Mouse (Mus musculus) spleen, adult 12 weeks (tissue): ENCODE data around the gene Vcl.
A peak's percentile ranks its signal among the peaks of the same experiment; 100 is the strongest.

Source experiments
- DNase-seq: peaks from one replicate; pipeline ENCODE4 v3.0.0; 2022; ENCODE audit warnings: low spot score

Gene Vcl

DNA sequence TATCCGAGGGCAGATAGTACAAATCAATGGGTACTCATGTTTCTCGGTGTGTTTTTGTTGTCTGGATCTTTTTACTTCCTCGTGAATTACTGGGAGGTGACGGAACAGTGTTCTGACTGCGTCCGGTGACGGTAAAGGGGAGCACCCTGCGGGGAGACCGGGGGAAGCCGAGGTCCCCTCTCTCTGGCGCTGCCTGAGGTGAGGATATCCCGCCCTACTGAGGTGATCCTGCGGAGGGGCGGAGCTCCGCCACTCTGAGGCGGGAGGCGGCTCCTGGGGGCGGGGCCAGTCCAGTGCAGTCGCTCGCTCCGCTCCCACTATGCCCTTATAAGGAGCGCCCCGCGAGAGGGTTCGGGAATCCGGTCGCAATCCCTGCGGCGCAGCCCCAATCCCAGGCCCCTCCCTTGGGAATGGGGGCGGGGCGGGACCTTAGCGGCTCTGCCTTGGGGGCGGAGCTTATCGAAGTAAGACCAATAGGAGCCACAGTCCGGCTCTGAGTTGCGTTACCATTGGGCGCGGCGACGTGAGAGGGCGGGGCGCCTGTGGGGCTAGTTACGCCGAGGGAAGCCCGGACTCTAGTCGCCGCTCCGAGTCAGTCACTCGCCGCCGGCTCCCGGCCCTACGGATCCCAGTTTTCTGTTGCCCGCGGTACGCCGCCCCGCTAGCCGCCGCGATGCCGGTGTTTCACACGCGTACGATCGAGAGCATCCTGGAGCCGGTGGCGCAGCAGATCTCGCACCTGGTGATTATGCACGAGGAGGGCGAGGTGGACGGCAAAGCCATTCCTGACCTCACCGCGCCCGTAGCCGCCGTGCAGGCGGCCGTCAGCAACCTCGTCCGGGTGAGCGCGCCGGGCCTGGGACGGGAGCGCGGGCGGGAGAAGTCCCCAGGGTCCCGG, at the start of gene Vcl:
Vcl (plus strand) TSS at position 551 of the 898 bp plus-strand sequence.
- DNase-seq = peak; percentile 96

DNA sequence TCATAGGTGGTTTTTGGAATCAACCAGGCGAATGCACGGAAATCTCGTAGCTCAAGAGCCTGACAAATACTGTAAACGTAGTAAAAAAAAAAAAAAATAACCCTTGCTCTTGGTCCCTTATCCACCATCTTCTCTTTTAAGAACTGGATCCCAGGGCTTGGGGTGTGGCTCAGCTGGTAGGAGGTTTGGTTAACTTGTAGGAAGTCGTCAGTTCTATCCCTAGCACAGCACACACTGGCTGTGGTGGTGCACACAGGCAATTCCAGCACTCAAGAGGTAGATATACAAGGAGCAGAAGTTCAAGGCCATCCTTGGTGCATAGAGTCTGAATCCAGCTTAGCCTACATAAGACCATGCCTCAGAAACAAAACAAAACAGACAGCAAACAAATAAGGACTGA, 44.5 kb upstream of the Vcl start:
- DNase-seq = no peak

DNA sequence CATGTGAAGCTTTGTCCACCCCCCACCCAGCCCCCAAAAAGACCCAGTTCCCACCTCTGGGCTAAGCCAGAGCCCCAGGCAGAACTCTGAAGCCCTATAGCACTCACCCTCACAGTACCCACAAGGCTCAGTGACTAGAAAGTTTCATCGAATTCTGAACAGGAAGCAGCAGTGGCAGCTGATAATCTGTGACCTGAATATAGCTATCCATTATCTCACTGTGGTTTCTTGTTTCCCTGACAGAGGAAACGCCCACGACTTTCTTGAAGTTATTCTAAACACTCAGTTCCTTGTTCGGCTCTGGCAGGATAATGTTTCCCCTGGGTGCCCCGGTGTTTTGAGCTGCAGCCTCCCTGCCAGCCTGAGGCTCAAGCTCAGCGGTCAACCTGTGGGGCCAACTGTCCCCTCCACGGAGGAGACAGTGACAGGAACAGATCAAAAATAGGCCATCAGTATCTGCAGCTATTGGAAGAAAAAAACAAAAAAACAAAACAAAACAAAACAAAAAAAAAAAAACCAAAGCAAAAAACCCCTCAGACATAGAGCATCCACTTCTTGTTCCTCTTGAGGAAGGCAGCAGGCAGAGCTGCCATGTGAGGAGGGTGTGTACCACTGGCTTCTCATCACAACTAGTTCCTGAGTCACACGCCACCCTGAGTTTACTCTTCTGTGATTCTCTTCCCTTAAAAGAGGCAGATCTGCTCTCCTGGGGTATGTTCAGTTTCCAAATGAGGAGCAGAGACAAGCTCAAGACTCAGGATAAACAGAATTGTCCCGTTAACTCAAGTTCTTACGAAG, 43.9 kb upstream of the Vcl start:
- peak; percentile 16 for DNase-seq

DNA sequence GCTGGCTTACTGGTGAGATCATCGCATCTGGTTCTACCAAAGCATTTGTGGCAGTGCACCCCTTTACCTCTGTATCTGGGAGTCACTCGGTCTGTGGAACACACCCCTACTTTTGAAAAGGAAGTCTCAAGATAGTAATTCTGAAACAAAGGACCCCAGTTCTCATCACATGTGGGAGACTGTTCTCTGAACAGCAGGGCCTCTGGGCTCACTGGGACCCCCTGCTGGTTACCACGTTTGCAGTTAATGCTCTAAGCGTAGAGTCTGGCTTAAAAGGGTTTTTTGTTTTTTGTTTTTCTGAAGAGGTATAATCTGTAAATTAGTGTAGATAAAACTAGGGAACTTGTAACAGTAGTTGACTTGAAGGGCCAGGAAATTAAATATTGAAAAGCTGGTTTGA, 42.9 kb upstream of the Vcl start:
- no peak for DNase-seq

DNA sequence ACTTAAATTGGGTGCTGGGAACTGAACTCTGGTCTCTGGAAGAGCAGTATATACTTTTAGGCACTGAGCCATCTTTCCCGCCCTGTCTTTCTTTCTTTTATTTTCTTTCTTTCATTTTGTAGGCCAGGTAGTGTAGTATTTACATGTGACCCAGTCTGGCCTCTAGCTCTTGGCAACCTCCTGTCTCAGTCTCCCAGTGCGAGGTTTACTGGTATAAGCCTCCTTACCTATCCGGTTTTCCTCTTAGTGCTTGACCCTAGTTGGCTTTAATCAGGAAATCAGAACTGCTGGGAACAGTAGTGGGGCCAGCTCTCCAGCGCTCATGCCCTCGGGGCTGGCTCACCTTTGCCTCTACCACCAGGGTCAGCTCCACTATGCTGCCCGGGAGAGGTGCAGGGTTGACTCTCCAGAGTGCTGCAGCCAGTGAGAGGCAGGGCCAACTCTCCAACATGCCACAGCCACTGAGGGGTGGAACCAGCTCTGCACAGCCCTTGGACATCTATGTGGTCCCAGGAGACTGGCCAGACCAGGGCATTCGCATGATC, 41.6 kb upstream of the Vcl start:
- no peak for DNase-seq

DNA sequence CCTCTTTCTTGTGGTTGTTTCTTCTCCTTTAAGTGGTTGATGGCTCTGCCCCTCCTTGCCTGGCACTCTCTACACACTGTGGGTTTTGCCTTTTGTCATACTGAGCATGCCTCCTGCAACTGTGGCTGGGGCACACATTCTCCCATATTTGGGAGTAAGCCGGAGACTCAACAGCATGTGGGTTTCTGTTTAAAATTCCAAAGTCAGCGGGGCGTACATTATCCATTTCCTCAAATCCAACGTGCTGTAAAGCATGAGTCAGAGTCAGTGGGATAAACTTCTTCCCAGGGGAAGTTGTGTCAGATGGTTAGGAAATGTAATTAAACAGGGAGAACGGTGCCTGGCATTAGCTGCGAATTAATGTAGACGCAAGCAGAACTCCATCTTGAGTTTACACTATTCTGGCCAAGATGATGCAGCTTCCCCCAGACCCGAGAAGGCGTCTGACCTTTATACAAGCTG, 37.2 kb upstream of the Vcl start:
- DNase-seq = no peak

DNA sequence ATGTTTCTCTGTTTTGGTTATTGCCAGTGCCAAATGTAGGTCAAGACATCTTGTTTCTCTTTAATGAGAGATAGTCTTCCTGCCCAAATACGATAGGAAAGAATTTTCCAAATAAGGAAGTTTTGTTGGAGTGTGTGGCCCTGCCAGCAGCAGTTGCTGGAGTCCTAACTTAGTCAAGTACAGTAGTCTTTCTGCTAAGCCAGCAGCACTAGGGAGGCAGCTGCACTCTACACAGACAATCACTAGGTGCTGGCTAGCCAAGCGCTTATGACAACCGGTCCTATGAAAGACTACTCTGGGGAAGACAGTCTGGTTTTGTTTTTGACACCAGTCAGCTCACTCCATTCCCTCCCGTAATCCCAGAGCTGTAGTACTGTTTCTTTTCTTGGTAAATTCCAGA, 35.4 kb upstream of the Vcl start:
- DNase-seq = no peak

DNA sequence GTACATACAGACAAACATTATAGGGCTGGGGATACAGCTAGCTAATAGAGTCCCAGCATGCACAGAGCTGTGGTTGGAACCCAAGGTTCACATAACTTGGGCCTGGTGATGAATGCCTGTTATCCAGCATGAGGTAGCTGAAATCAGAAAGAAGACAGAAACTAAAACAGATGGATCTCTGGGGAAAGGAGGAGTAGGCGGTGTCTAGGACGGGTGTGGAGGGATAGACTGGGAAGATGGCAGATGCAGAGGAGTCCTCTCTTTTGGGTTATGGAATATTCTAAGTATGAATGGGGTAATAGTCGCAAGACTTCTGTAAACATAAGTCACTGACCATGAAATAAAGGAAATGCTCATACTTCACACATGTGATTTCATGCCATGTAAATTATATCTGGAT, 27.9 kb upstream of the Vcl start:
- no peak for DNase-seq

DNA sequence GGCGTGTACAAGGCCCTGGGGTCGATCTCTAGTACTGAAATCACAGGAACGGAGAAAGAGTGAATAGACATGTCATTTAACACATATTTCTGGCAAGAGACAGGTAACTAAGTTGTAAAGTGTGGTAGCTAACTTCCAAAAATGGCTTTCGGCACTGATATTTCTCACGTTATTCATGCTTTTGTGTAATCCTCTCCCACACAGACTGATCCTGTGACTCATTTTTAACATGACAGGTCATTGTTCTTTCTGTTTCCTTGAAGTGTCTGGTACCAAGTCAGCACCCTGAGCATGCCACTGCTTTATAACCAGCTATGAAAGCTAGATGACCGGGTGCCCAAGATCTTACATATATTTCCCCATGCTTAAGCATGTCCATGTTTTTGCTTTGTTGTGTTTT, 26.1 kb upstream of the Vcl start:
- DNase-seq = no peak

DNA sequence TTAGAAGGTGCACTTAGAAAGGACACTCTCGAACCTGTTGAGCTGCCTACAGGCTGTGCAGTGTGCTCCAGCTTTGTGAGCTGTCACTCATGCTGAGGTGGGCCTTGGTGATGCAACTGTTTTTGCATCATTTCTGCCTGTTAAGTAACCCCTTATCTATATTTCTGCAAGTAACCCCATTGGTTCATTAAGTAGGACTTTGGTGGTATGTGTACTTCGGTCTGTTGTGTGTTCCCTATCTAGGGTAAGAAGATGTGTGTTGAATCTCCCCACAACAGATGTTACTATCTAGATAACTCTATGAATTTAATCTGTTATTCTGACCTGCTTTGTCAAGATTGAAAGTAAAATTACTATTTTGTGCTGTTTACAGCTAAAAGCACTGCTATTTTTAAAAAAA, 17.4 kb upstream of the Vcl start:
- DNase-seq = no peak

DNA sequence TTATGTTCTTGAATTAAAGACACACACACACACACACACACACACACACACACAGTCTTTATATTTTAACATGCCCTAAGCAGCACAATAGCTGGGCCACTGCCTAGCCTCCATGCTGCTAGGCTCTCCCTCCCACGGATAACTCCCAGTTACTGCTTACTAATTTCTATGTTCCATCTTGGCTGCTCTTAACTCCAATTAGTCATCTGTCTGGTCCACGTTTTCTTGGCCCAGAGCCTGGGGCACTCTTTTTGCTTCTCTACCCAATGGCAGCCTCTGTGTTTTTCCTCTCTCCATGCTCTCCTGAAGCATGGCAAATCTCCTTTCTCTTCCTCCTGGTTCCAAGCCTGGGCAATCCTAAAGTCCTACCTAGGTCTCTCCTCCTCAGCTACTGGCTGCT, 14.8 kb upstream of the Vcl start:
- no peak for DNase-seq

DNA sequence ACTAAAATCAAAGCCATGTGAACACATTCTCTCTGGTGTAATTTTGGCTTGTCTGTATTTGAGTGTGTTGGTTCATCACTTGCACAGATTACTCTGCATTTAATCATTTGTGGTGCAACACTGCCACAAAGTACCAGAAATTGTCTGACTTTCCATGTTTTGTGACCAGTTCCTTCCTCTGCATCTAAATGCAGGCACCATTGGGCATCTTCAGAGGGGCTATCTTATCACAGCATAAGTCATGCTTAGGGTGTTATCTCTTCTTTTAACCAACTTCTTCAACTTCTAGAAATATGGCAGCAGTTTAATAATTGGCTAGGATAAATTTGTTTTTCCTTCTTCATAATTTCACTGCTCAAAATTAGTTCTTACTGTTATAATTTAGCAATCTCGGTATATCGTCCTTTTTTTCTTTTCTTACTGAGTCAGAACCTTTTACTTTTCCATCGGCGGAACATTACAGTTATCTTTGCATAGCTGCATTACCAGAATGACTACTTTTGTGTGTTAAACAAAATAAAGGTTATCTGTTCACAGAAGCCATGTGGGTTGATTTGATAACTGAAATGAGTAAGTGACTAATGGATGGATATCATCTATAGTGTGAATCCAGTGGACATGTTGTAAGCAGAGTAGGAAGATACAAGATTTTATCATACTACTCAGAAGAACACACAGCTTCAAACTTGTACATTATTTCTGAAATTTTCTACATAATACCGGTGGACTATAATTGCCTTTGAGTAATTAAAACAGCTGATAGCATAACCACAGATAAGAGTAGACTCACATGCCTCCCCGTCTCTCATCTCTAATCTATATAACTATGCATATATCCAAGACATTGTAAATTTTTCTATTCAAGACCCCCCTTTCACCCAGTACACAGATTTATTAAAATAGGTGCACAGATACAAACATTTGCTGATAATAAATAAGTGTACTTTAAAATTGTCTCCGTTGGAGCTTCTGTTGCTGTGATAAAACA, 12.3 kb upstream of the Vcl start:
- DNase-seq = no peak

DNA sequence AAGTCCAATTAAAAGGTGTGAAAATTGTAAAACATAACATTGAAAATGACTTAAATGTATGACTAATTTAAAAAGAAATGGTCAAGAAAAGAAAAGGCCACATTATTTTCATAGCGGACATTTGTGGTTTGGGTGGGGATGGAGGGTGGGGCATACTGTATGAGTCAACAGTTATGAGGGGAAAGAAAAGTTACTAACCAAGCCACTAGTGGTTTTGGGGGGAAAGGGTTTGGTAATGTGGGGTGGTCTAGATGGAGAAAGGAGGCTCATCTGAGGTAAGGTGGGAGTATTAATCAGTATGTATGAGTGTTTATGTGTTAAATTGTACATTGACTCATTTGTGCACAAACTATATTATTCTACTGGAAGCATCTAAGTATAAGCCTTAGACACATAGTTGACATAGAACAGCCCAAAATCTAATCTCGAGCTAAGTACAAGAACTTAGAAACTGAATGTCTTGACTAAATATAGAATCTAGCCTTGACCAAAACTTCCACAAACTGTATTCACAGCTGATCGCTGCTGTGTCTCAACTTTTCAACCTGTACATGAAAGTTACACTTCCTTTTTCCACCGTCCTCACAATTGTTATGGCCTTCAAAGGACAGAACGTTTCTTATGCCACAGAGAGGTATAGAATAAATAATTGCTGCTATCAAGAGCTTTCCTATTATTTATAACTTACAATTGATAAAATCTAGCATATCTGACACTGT, 5.0 kb upstream of the Vcl start:
- DNase-seq = no peak

DNA sequence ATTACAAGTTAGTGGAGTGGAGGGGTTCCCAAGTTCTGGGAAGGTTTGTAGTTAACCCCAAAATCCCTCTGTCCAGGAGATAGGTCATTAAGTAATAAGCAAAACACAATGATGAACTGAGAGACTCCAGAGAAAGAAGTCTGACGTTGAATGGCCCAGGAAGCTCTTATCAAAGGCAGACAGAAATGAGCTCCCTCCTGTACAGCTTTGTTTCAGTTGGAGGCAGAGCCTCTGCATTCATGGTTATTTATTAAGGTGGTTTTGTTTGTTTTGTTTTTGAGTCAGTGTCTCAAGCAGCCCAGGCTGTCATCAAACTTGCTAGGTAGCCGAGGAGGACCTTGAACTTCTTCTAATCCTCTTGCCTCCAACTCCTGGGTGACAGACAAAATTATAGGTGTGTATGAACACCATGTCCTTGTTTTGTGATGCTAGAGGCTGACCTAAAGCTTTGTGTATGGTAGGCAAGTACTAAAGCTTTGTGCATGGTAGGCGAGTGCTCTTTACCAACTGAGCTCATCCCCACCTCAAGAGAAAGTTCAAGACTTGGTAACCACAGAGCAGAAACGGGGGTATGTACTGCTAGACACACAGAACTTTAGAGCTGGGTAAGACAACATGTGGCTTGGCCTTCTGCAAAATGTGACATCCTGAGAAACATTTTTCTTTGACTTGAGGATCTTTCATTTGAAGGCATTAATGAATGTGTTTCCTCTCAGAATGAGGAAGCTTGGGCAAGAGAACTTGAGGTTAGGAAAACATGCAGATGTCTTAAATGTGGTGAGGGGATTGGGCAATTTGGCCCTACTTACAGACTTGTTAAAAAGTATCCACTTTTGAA, 1.5 kb upstream of the Vcl start:
- no peak for DNase-seq

DNA sequence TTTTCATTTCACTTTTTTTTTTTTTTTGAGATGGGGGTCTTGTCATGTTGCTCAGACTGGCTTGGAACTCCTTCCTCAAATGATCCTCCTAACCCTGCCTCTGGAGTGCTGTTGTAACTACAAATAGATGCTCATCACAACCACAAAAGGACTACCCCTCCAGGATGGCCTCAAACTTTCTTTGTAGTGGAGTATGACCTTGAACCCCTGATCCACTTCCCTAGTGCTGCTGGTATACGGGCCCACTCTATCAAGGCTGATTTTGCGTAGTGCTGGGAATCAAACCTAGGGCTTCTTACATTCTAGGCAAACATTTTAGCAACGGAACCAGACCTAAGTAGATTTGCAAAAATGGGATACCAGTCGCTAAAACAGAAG, 901 bp upstream of the Vcl start:
- no peak for DNase-seq

DNA sequence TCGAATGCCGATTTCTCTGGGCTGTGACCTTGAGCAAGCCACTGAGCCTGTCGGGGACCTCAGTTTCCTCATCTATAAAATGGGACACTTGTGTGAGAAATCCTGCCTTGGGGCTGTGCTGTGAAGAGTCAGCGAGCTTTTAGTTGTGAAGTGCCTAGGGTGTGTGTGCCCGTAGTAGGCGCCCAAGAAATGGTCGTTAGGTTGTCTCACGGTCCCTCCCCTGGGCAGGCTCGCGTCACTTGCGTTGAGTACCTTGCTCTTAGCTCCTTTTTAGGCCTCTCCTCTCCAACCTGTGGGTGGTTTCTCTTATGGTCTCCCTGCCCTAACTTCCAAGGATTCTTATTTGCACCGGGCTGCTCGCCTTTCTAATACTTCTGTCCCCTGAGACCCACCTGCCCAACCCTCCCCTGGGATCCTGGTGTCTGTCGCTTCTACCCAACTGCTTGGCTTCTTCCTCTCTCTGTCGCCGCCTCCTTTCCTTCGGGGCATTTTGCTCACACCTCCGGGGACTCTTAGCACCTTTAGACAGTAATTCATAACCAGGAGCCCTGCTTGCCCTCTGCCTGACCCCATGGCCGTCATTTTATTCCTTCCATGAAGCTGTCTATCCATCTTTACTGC, 726 bp downstream of the Vcl start:
- DNase-seq = no peak

DNA sequence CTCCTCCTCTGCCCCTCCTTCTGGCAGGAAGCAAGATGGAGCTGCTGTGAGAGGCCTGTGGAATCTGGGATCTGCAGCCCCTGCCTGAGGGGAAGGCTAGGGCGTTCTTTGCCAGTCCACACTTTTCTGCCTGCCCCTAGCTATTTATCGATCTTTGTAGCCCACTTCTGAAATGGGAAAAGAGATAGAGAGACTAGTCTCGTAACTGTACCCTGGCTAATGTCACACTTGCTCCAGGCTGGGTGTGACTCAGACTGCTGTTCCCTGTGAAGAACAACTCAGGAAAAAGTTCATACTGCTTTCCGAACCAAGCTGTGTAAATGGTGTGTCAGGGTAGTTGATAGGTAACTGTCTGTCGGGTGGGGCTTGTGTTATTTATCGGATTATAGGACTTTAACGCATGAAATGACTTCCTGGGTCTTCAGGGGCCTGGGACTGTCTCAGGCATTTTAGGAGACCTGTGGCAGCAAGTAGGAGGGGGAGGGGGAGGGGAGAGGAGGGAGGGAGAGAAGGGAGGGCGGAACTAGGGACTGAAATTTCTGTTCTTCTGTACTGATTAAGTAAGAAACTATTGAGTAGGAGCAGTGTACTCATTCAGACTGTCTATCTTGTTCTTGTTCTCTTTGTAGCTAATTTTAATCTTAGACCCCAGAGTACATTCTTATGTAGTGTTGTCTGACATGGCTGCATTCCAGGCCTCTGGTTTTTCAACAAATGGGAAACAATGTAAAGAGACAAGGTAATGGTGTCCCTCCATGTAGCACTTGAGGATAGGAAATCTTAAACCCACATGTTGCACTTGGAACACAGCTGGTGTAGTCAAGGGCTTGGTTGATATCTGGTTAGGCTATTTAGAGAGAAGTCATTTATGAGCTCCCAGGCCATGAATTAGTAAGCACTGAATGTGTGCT, 1.5 kb downstream of the Vcl start:
- no peak for DNase-seq

DNA sequence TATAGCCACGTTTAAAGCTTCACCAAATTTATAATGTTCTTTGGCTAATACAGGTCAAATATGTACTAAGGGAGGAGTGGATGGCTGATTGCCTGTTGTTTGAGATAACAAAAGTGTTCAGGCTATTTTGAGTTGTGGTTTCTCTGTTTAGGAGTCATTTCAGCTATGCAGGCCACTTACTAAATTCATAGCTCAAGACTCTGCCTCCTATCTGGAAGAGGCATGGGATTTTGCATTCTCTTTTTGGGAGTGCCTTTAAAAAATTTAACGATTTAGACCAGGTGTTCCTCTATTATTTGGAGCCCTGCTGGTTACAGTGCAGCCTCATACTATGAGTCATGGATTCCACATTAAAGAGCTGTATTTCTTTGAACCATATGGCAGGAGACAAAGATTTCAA, 9.2 kb downstream of the Vcl start:
- no peak for DNase-seq

DNA sequence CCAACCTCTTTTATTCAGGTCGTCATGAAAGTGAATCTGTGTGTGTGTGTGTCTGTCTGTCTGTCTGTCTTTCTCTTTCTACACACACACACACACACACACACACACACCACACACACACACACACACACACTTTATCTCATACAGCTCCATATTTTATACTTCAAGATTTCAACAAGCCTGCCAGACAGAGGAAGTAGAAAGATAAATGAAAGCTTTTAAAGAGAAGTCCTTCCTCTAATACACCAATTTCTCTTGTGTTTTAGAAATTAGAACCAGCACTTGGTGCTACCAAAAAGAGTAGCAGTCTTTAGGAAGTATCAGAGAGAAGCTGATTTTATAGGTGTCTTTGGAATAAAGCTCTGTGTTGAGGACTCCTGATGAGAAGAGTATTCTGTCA, 9.7 kb downstream of the Vcl start:
- DNase-seq = no peak
